Mouse (Mus musculus) heart, embryonic 15.5 days (tissue): ENCODE data around the gene Polk. TPM values are rescaled to one million over a fixed set of nuclear protein-coding genes. Genes with fewer than 3 reads are reported as not detected.

Experiments used
- ATAC-seq: fragments of 200-750 bp; cut with Nextera tagmentation; replicated peaks from 2 replicates; pipeline ENCODE4 v1.8.0; 2017; ENCODE audit warnings: low read depth, moderate TSS enrichment; ENCODE audit not compliant: insufficient number of reproducible peaks, insufficient read depth, low FRiP score
- H3K27ac ChIP-seq: fragments of 300-500 bp; sonication (generic); 2 replicates; pipeline ENCODE4 v1.5.1; 2015; ENCODE audit warnings: mild to moderate bottlenecking, inconsistent platforms
- H3K27me3 ChIP-seq: fragments of 300-500 bp; sonication (generic); 2 replicates; pipeline ENCODE4 v1.6.1; 2015; ENCODE audit warnings: inconsistent platforms
- H3K36me3 ChIP-seq: fragments of 300-500 bp; sonication (generic); 2 replicates; pipeline ENCODE4 v1.6.1; 2015; ENCODE audit warnings: mild to moderate bottlenecking, inconsistent platforms
- H3K4me1 ChIP-seq: fragments of 300-500 bp; sonication (generic); replicated peaks from 2 replicates; pipeline ENCODE4 v1.6.1; 2015; ENCODE audit warnings: inconsistent platforms
- H3K4me2 ChIP-seq: fragments of 300-500 bp; sonication (generic); 2 replicates; pipeline ENCODE4 v1.6.1; 2015; ENCODE audit warnings: inconsistent platforms, mild to moderate bottlenecking, moderate library complexity
- H3K4me3 ChIP-seq: fragments of 300-500 bp; sonication (generic); 2 replicates; pipeline ENCODE4 v1.5.1; 2015; ENCODE audit warnings: mild to moderate bottlenecking, inconsistent platforms
- H3K9ac ChIP-seq: fragments of 300-500 bp; sonication (generic); 2 replicates; pipeline ENCODE4 v1.6.1; 2015; ENCODE audit warnings: mild to moderate bottlenecking, inconsistent platforms
- H3K9me3 ChIP-seq: fragments of 300-500 bp; sonication (generic); replicated peaks from 2 replicates; pipeline ENCODE4 v1.6.1; 2016; ENCODE audit warnings: inconsistent platforms
- WGBS: fragments of 180-500 bp; shearing (Covaris S2); methylation state at CpG from one replicate; pipeline ENCODE4 v1.1.7; 2015; ENCODE audit warnings: mixed read lengths; 5-methylcytosine and 5-hydroxymethylcytosine counted together
- polyA plus RNA-seq: library from polyadenylated mRNA; unstranded; fragments of >200 nt; fragmentation: Nextera tagmentation; extraction: Ambion mirVana; gene quantifications from 2 replicates; pipeline ENCODE4 v1.2.1, GENCODE M21; 2015

Polk gene
- 6.4 and 7.2 TPM in 2 replicates for polyA plus RNA-seq

- Histone ChIP-seq H3K4me3 (peak within 1 kb of the TSS; percentile 83), H3K36me3 (no peaks in the 10 kb centered on the region), H3K9ac (peak within 1 kb of the TSS; percentile 98), H3K27ac (peak within 1 kb of the TSS; percentile 96), H3K4me1 (peaks cover 9% of the 10 kb centered on the region; the same call in 1 of the 2 replicates), H3K9me3 (no peaks in the 10 kb centered on the region), H3K27me3 (no peaks in the 10 kb centered on the region), H3K4me2 (peak within 1 kb of the TSS; percentile 77)
- WGBS = under 1% methylated on average over 48 of the region's 50 CpGs
- ATAC-seq = peak; percentile 99
Measured at GRCm38 (mm10) chr13:96542081-96542889, at the start of gene Polk, which contains the start of gene Col4a3bp. Gene Polk (minus strand): TSS chr13:96542579. Gene Col4a3bp (plus strand): TSS chr13:96542618.

DNA sequence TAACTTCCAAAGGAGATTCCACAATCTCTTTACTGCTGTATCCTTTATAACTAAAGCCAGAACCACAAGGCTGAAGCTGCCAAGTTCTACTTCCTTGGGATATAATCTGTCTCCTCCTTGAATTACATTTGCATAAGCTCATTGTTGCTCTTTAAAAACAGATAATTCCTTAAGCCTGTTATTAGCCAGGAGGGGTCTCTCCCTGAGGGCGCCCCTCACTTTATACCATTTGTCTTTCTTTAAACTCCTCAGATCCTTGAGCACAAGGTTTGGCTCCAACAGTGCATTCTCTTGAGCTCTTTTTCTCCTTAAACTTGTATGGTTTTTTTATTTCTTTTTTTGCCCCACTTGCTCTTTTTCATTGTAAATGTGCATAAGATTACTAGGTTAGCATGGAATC lies 46.3 kb upstream of the Polk start:
- Histone ChIP-seq H3K4me3 (no peak overlapping the region), H3K27ac (no peak overlapping the region)
- ATAC-seq = no peak

DNA sequence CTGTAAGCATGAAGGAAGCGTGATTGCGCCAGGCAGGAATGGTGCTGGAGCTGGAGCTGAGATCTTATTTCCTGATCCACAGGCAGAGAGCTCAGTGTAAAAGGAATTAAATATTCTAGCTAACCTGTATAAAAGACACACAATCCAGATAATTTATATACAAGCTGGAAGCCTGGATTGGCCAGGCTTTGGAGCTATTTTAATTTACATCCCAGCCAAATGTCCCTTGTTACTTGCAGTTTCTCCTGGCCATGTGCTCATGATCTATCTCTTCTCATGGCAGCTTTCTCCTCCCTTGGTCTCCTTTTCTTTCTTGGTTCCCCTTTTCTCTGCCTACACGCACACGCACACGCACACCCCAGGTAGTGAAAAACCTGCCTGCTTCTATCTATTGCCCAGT lies 44.2 kb upstream of the Polk start:
- Histone ChIP-seq H3K9me3 (no peaks in the 10 kb centered on the region), H3K36me3 (no peaks in the 10 kb centered on the region), H3K27me3 (no peaks in the 10 kb centered on the region), H3K27ac (no peak overlapping the region), H3K4me3 (no peak overlapping the region), H3K4me2 (no peak overlapping the region), H3K9ac (no peak overlapping the region), H3K4me1 (no peaks in the 10 kb centered on the region)
- ATAC-seq = no peak
- WGBS = 95% methylated on average over 5 of the region's 5 CpGs

More for the DNA sequence above, 46.3 kb upstream of the Polk start:
- Histone ChIP-seq H3K27me3 (no peaks in the 10 kb centered on the region), H3K36me3 (no peaks in the 10 kb centered on the region), H3K4me1 (0 out of 2 replicates have a peak, but pooled peaks cover 2% of the 10 kb centered on the region), H3K4me2 (no peak overlapping the region), H3K9ac (no peak overlapping the region), H3K9me3 (no peaks in the 10 kb centered on the region)
- WGBS = 81% methylated on average over 1 of the region's 1 CpGs

GRCm38 (mm10) chr13:96584201-96584600 lies 41.8 kb upstream of the Polk start:
- no peaks in the 10 kb centered on the region for H3K9me3 ChIP-seq
- ATAC-seq = no peak
- H3K4me1 ChIP-seq = no peaks in the 10 kb centered on the region
- H3K4me3 ChIP-seq = no peak overlapping the region
- no peaks in the 10 kb centered on the region for H3K36me3 ChIP-seq
- no peak overlapping the region for H3K4me2 ChIP-seq
- H3K27me3 ChIP-seq = no peaks in the 10 kb centered on the region
- H3K27ac ChIP-seq = no peak overlapping the region
- WGBS = 87% methylated on average over 2 of the region's 2 CpGs
- H3K9ac ChIP-seq = no peak overlapping the region

DNA sequence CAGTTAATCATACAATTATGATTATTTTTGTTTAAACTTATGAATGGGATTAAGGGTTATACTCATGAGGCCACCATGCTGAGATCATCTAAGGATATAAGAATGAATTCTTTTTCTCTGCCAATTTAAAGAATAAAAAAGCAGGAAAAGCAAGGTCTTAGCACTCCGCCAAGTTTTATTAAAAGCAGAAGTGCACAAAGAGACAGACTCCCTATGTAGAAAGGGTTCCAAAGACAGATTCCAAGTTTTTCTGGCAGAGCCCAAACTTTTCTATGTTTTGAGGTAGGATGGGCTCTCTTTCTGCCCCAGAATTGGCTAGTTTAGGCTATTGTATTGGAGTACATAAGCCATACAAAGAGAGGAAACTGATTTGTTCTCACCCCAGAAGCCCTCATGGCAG lies 37.6 kb upstream of the Polk start:
- Histone ChIP-seq H3K4me1 (peaks cover 3% of the 10 kb centered on the region; the same call in 1 of the 2 replicates), H3K9me3 (no peaks in the 10 kb centered on the region), H3K27me3 (no peaks in the 10 kb centered on the region), H3K4me2 (no peak overlapping the region), H3K4me3 (no peak overlapping the region), H3K27ac (no peak overlapping the region), H3K36me3 (no peaks in the 10 kb centered on the region), H3K9ac (no peak overlapping the region)
- no peak for ATAC-seq
- 72% methylated on average over 1 of the region's 1 CpGs for WGBS

DNA sequence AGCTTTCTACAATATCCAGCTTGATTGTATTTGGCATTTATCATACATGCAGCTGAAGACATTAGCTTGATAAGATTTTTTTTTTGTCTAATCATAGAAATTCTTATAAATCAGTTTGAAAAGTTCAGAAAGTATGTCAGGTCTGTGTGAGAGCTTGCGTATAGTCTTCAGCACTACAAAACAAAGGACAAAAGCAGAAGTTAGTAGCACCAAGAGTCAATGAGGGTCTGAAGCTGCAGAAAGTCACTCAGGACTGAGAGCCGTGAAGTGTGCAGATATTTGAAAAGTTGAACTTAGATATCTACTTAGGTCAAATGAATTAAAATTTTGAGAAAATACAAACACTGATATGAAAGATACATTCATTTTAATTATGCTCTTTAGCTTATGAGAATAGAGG lies 36.7 kb upstream of the Polk start:
- Histone ChIP-seq H3K9ac (no peak overlapping the region), H3K4me2 (no peak overlapping the region), H3K36me3 (no peaks in the 10 kb centered on the region), H3K4me3 (no peak overlapping the region), H3K4me1 (peaks cover 3% of the 10 kb centered on the region; the same call in 1 of the 2 replicates), H3K27me3 (no peaks in the 10 kb centered on the region), H3K9me3 (no peaks in the 10 kb centered on the region), H3K27ac (no peak overlapping the region)
- no peak for ATAC-seq
- 69% methylated on average over 2 of the region's 2 CpGs for WGBS

- ATAC-seq = no peak
- no peak overlapping the region for H3K9ac ChIP-seq
- peaks cover 5% of the 10 kb centered on the region; the same call in 1 of the 2 replicates for H3K36me3 ChIP-seq
- no peak overlapping the region for H3K4me2 ChIP-seq
- peaks cover 3% of the 10 kb centered on the region; the same call in 1 of the 2 replicates for H3K4me1 ChIP-seq
- H3K27me3 ChIP-seq = no peaks in the 10 kb centered on the region
- H3K9me3 ChIP-seq = no peaks in the 10 kb centered on the region
- H3K4me3 ChIP-seq = no peak overlapping the region
- 69% methylated on average over 2 of the region's 2 CpGs for WGBS
- no peak overlapping the region; the same call in 1 of the 2 replicates for H3K27ac ChIP-seq
Measured at GRCm38 (mm10) chr13:96574170-96574569, 31.8 kb upstream of the Polk start.

- H3K36me3 ChIP-seq = peaks cover 5% of the 10 kb centered on the region; the same call in 1 of the 2 replicates
- no peak overlapping the region for H3K4me2 ChIP-seq
- 0 out of 2 replicates have a peak, but pooled peaks cover 2% of the 10 kb centered on the region for H3K4me1 ChIP-seq
- no peaks in the 10 kb centered on the region for H3K9me3 ChIP-seq
- no peaks in the 10 kb centered on the region for H3K27me3 ChIP-seq
- H3K4me3 ChIP-seq = no peak overlapping the region
- no peak for ATAC-seq
- no peak overlapping the region for H3K9ac ChIP-seq
- 78% methylated on average over 6 of the region's 6 CpGs for WGBS
- no peak overlapping the region for H3K27ac ChIP-seq
Measured at GRCm38 (mm10) chr13:96571016-96571361, 28.6 kb upstream of the Polk start.

DNA sequence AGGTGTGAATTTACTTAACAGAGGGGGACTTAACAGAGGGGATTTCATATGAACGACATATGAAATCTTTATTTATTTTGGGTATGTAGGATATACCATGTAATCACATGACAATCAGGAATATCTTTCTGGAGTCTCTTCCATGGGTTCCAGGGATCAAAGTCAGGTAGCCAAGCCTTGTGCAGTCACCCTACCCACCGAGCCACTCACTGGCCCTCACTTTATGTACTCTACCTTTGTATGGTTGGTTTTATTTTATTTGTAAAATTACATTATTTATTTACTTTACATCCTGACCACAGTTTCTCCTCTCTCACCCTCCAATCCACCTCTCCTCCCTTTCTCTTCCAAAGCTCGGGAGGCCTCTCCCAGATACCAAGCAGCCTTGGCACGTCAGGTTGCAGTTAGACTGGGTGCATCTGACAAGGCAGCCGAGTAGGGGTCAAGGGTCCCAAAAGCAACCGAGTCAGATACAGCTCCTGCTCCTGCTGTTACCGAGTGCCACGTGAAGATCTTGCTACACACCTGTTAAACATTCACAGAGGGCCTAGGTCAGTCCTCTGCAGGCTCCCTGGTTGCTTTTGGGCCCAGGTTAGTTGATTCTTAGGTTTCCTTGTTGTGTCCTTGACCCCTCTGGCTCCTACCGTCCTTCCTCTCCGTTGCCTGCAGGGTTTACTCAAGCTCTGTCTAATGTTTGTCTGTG lies 28.1 kb upstream of the Polk start:
- Histone ChIP-seq H3K27ac (no peak overlapping the region), H3K9ac (no peak overlapping the region), H3K36me3 (peaks cover 5% of the 10 kb centered on the region; the same call in 1 of the 2 replicates), H3K4me1 (0 out of 2 replicates have a peak, but pooled peaks cover 2% of the 10 kb centered on the region), H3K9me3 (no peaks in the 10 kb centered on the region), H3K27me3 (no peaks in the 10 kb centered on the region), H3K4me2 (no peak overlapping the region), H3K4me3 (no peak overlapping the region)
- no peak for ATAC-seq
- WGBS = 71% methylated on average over 10 of the region's 10 CpGs

- H3K9me3 ChIP-seq = no peaks in the 10 kb centered on the region
- peaks cover 5% of the 10 kb centered on the region; the same call in 1 of the 2 replicates for H3K36me3 ChIP-seq
- no peak for ATAC-seq
- no peak overlapping the region for H3K4me3 ChIP-seq
- 0 out of 2 replicates have a peak, but pooled peaks cover 2% of the 10 kb centered on the region for H3K4me1 ChIP-seq
- H3K4me2 ChIP-seq = no peak overlapping the region
- 76% methylated on average over 6 of the region's 6 CpGs for WGBS
- no peaks in the 10 kb centered on the region for H3K27me3 ChIP-seq
- no peak overlapping the region for H3K9ac ChIP-seq
- no peak overlapping the region for H3K27ac ChIP-seq
Measured at GRCm38 (mm10) chr13:96567977-96568376, 25.6 kb upstream of the Polk start.

DNA sequence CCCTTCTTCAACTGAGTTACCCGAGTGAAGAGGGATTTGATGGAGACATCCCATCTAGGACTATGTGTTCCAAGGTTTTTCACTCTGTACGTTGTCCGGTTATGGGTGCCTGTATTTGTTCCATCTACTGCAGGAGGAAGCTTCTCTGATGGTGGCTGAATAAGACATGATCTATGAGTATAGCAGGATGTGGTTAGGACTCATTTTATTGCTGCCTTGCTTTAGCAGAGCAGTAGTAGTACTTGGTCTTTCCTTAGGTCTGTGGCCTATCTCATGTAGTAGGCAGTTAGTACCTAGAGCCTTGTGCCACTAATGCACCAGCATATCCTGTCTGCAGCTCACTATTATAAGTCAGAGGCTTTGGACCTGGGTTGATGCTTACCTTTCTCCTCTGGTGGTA lies 12.7 kb upstream of the Polk start:
- 92% methylated on average over 3 of the region's 3 CpGs for WGBS
- H3K9me3 ChIP-seq = no peaks in the 10 kb centered on the region
- H3K4me2 ChIP-seq = no peak overlapping the region
- 0 out of 2 replicates have a peak, but pooled peaks cover 3% of the 10 kb centered on the region for H3K4me1 ChIP-seq
- no peak for ATAC-seq
- no peaks in the 10 kb centered on the region; the same call in 1 of the 2 replicates for H3K36me3 ChIP-seq
- H3K27me3 ChIP-seq = no peaks in the 10 kb centered on the region
- H3K4me3 ChIP-seq = no peak overlapping the region
- H3K9ac ChIP-seq = no peak overlapping the region
- no peak overlapping the region for H3K27ac ChIP-seq
